Mouse (Mus musculus) midbrain, embryonic 15.5 days (tissue): ENCODE measurements at regions not wholly inside any gene's neighbourhood (a gene's known extent, or its start where the extent isn't known, plus 50 kb on each side); places are given as distances from the start of the nearest gene placed in this dataset.
A peak's percentile ranks its signal among the peaks of the same experiment; 100 is the strongest.

ENCODE experiments used
- ATAC-seq: fragments of 200-750 bp; cut with Nextera tagmentation; replicated peaks from 2 replicates; pipeline ENCODE4 v1.8.0; 2017; ENCODE audit warnings: moderate TSS enrichment
- H3K27ac ChIP-seq: fragments of 300-500 bp; sonication (generic); 2 replicates; pipeline ENCODE4 v1.5.1; 2015; ENCODE audit warnings: mild to moderate bottlenecking, inconsistent platforms
- H3K27me3 ChIP-seq: fragments of 300-500 bp; sonication (generic); replicated peaks from 2 replicates; pipeline ENCODE4 v1.6.1; 2015; ENCODE audit warnings: inconsistent platforms
- H3K36me3 ChIP-seq: fragments of 300-500 bp; sonication (generic); replicated peaks from 2 replicates; pipeline ENCODE4 v1.6.1; 2015; ENCODE audit warnings: inconsistent platforms
- H3K4me1 ChIP-seq: fragments of 300-500 bp; sonication (generic); 2 replicates; pipeline ENCODE4 v1.6.1; 2015; ENCODE audit warnings: inconsistent platforms
- H3K4me2 ChIP-seq: fragments of 300-500 bp; sonication (generic); 2 replicates; pipeline ENCODE4 v1.6.1; 2015; ENCODE audit warnings: inconsistent platforms, mild to moderate bottlenecking, moderate library complexity
- H3K4me3 ChIP-seq: fragments of 300-500 bp; sonication (generic); 2 replicates; pipeline ENCODE4 v1.5.1; 2015; ENCODE audit warnings: mild to moderate bottlenecking, inconsistent platforms
- H3K9ac ChIP-seq: fragments of 300-500 bp; sonication (generic); 2 replicates; pipeline ENCODE4 v1.6.1; 2015; ENCODE audit warnings: mild to moderate bottlenecking, inconsistent platforms
- H3K9me3 ChIP-seq: fragments of 300-500 bp; sonication (generic); 2 replicates; pipeline ENCODE4 v1.6.1; 2016; ENCODE audit warnings: inconsistent platforms
- WGBS: fragments of 180-500 bp; shearing (Covaris S2); methylation state at CpG from one replicate; pipeline ENCODE4 v1.1.7; 2015; ENCODE audit warnings: mixed read lengths; 5-methylcytosine and 5-hydroxymethylcytosine counted together

- Histone ChIP-seq H3K4me3 (no peak overlapping the region), H3K9me3 (no peaks in the 10 kb centered on the region), H3K4me2 (no peak overlapping the region), H3K4me1 (peaks cover 12% of the 10 kb centered on the region; the same call in 1 of the 2 replicates), H3K27me3 (no peaks in the 10 kb centered on the region), H3K9ac (no peak overlapping the region), H3K27ac (no peak overlapping the region), H3K36me3 (no peaks in the 10 kb centered on the region)
- WGBS = 97% methylated on average over 2 of the region's 2 CpGs
- ATAC-seq = no peak
Measured at GRCm38 (mm10) chr10:67651386-67651785, 102.6 kb upstream of the Ado start.

DNA sequence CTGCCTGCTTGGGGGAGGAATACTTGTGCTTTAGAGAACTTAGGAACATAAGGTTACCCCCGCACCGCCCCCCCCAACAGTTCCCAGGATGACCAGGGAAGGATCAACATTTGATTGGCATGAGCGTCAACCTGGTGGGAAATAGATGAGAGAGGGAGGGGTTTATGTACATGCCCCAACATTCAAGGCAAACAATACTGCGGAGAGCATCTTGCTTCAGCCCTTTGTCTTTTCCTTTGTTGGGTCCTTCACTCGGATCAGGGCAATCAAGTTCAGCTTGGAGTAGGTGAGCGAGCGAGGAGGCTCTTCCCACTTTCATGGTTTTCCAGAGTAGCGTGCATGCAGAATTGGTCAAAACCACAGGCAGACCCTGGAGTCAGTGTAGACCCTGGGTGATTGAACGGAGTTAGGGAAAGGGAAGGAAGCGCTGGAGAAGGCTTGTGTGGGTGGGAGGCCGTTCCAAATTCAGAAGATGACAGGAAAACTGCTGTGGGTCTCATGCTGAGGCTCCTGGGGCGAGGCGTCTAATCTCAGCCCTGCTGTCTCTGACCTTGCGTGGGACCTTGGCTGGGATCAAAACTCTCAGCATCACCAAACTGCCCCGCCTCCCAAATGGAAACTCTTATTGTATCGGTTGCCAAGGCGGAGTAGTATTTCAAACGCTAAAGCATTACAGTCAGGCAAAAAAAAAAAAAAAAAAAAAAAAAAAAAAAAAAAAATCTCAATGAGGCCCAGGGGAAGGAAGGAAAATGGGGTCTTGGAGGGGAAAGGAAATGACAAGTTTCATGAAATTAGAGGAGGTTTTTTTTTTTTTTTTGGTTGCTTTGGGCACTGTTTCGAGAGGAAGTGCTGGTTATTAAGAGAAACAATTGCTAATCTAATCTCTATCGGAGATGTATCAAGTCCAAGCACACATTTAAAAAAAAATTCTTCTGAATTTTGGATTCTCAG is 99.3 kb upstream of the Ado start:
- H3K9ac ChIP-seq = no peak overlapping the region
- peak overlapping the region; percentile 43 for H3K4me2 ChIP-seq
- peak overlapping the region; percentile 24; the same call in 1 of the 2 replicates for H3K4me3 ChIP-seq
- H3K9me3 ChIP-seq = no peaks in the 10 kb centered on the region
- H3K27ac ChIP-seq = no peak overlapping the region
- WGBS = 30% methylated on average over 20 of the region's 20 CpGs
- H3K36me3 ChIP-seq = no peaks in the 10 kb centered on the region
- H3K27me3 ChIP-seq = no peaks in the 10 kb centered on the region
- ATAC-seq = no peak; the same call in 1 of the 2 replicates
- H3K4me1 ChIP-seq = peaks cover 12% of the 10 kb centered on the region; the same call in 1 of the 2 replicates

GRCm38 (mm10) chr10:67646659-67647559 is 98.2 kb upstream of the Ado start:
- no peak overlapping the region for H3K9ac ChIP-seq
- WGBS = 9% methylated on average over 14 of the region's 14 CpGs
- H3K9me3 ChIP-seq = no peaks in the 10 kb centered on the region
- H3K4me2 ChIP-seq = peak overlapping the region; percentile 43
- peaks cover 12% of the 10 kb centered on the region; the same call in 1 of the 2 replicates for H3K4me1 ChIP-seq
- H3K36me3 ChIP-seq = no peaks in the 10 kb centered on the region
- no peaks in the 10 kb centered on the region for H3K27me3 ChIP-seq
- no peak overlapping the region for H3K27ac ChIP-seq
- peak; percentile 73 for ATAC-seq
- peak overlapping the region; percentile 24 for H3K4me3 ChIP-seq

DNA sequence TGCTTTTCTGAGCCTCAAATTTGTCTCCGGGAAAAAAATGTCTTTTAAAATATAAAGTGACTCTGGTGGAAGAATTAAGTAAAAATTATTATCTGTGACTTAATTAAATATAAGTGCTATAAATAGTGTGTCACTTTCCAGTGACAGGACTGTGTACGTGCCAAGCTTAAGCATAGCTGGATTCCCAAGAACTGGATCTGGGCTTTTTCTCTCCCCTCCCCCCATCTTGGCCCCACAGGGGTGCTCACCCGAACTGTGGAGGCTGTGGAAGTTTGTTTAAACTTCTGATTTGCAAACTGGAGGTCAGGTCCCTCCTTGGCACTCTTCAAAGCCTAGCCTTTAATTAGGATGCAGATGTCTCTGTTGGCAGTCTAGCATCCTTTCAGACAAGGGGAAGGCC is 97.1 kb upstream of the Ado start:
- Histone ChIP-seq H3K9me3 (no peaks in the 10 kb centered on the region), H3K9ac (no peak overlapping the region), H3K27ac (no peak overlapping the region), H3K27me3 (no peaks in the 10 kb centered on the region), H3K4me2 (no peak overlapping the region), H3K36me3 (no peaks in the 10 kb centered on the region), H3K4me3 (no peak overlapping the region), H3K4me1 (peaks cover 12% of the 10 kb centered on the region; the same call in 1 of the 2 replicates)
- 50% methylated on average over 3 of the region's 3 CpGs for WGBS
- no peak for ATAC-seq

DNA sequence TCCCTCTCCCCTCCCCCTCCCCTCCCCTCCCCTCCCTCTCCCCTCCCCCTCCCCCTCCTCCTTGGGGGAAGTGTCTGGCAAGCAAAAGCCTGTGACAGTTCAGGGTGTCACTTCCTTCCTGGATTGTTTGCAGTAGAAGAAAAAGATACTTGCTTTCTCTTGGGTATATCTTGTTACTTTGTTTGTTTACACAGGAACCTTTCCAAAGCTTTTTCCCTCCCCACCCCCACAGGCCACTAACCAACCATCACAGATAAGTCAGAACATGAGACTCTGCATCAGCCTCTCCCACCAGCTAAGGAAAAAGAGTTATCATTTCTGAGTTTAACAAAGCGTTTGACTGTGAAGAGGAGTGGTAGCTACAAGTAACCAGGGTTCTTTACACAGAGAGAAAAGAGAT is 95.5 kb upstream of the Ado start:
- Histone ChIP-seq H3K9ac (no peak overlapping the region), H3K4me2 (no peak overlapping the region), H3K27me3 (no peaks in the 10 kb centered on the region), H3K9me3 (no peaks in the 10 kb centered on the region), H3K4me1 (peaks cover 12% of the 10 kb centered on the region; the same call in 1 of the 2 replicates), H3K27ac (no peak overlapping the region), H3K4me3 (no peak overlapping the region), H3K36me3 (no peaks in the 10 kb centered on the region)
- WGBS = 63% methylated on average over 1 of the region's 1 CpGs
- ATAC-seq = no peak

- no peak overlapping the region for H3K27ac ChIP-seq
- no peak for ATAC-seq
- 67% methylated on average over 7 of the region's 7 CpGs for WGBS
- no peaks in the 10 kb centered on the region for H3K9me3 ChIP-seq
- H3K4me2 ChIP-seq = no peak overlapping the region
- H3K27me3 ChIP-seq = no peaks in the 10 kb centered on the region
- H3K4me3 ChIP-seq = no peak overlapping the region
- no peak overlapping the region for H3K9ac ChIP-seq
- H3K36me3 ChIP-seq = no peaks in the 10 kb centered on the region
- H3K4me1 ChIP-seq = peaks cover 12% of the 10 kb centered on the region; the same call in 1 of the 2 replicates
Measured at GRCm38 (mm10) chr10:67643685-67644084, 94.9 kb upstream of the Ado start.

DNA sequence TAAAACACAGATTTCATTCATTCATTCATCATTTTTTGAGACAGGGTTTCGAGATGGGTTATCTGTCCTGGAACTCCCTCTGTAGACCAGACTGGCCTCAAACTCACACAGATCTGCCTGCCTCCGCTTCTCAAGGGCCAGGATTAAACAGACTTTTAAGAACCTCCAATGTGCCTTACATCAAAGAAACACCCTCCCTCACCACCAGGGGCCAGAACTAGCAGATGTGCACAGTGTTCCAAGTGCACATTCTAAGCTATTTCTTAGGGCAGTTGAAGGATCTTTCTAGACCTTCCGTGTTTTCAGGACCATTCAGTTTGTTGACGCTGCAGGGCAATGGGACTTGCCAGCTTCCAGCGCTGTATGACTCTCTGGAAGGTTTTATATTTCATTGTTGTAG is 88.6 kb upstream of the Ado start:
- ATAC-seq = no peak
- no peaks in the 10 kb centered on the region for H3K27me3 ChIP-seq
- WGBS = 64% methylated on average over 5 of the region's 5 CpGs
- H3K4me2 ChIP-seq = no peak overlapping the region
- peaks cover 7% of the 10 kb centered on the region for H3K4me1 ChIP-seq
- H3K9ac ChIP-seq = no peak overlapping the region
- no peak overlapping the region for H3K27ac ChIP-seq
- H3K36me3 ChIP-seq = no peaks in the 10 kb centered on the region
- no peak overlapping the region for H3K4me3 ChIP-seq
- H3K9me3 ChIP-seq = no peaks in the 10 kb centered on the region

DNA sequence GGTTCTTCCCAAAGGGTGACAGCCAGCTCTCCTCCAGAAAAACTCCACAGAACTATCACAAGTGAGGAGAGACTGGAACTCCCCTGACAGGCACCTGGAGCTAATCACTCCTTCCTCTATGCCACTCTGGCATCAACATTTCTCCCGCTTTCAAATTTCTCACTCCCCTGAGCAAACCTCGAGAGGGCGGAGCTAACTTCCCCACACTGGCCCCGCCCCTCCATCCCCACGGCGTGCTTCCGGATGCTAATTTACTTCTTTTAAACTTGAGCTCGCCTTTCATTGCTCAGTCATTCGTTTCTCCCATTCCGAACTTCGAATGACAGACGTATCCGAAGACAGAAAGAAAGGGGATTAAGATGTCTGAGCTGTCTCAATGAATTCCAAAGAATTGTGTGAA is 87.8 kb upstream of the Ado start:
- 3% methylated on average over 13 of the region's 13 CpGs for WGBS

GRCm38 (mm10) chr10:67634795-67635194 is 86.0 kb upstream of the Ado start:
- Histone ChIP-seq H3K9ac (no peak overlapping the region), H3K36me3 (no peaks in the 10 kb centered on the region), H3K4me3 (no peak overlapping the region), H3K27me3 (no peaks in the 10 kb centered on the region), H3K27ac (no peak overlapping the region), H3K4me1 (peaks cover 7% of the 10 kb centered on the region), H3K4me2 (no peak overlapping the region), H3K9me3 (no peaks in the 10 kb centered on the region)
- no peak for ATAC-seq
- 68% methylated on average over 4 of the region's 4 CpGs for WGBS

More for the DNA sequence above, 87.8 kb upstream of the Ado start:
- no peak overlapping the region for H3K27ac ChIP-seq
- 0 out of 2 replicates have a peak overlapping the region, but pooled peaks have one; percentile 12 for H3K4me3 ChIP-seq
- 0 out of 2 replicates have a peak, but pooled peaks have one; percentile 30 for ATAC-seq
- no peaks in the 10 kb centered on the region for H3K27me3 ChIP-seq
- H3K9ac ChIP-seq = no peak overlapping the region
- H3K4me1 ChIP-seq = peaks cover 7% of the 10 kb centered on the region
- no peaks in the 10 kb centered on the region for H3K36me3 ChIP-seq
- H3K9me3 ChIP-seq = no peaks in the 10 kb centered on the region
- peak overlapping the region; percentile 43 for H3K4me2 ChIP-seq

DNA sequence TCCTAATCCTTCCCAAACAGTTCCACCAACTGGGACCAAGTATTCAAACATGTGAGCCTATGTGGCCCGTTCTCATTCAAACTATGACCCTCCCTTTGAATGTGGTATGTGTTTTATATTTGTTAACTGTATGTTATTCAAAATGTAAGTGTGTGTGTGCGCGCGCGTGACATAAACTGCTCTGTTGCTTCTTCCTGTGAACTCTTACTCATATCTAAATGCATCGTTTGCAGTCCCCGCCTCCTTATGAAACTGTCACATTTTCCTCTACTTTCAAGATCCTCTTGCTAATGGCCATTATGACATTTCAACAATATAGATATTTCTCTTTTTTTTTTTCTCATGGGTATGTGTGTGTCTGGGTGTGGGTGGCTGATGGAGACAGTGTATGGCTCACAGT is 84.3 kb upstream of the Ado start:
- Histone ChIP-seq H3K9ac (no peak overlapping the region), H3K4me2 (no peak overlapping the region), H3K9me3 (no peaks in the 10 kb centered on the region), H3K4me1 (peaks cover 7% of the 10 kb centered on the region), H3K36me3 (no peaks in the 10 kb centered on the region), H3K4me3 (no peak overlapping the region), H3K27me3 (no peaks in the 10 kb centered on the region), H3K27ac (no peak overlapping the region)
- WGBS = 92% methylated on average over 7 of the region's 7 CpGs
- no peak for ATAC-seq

DNA sequence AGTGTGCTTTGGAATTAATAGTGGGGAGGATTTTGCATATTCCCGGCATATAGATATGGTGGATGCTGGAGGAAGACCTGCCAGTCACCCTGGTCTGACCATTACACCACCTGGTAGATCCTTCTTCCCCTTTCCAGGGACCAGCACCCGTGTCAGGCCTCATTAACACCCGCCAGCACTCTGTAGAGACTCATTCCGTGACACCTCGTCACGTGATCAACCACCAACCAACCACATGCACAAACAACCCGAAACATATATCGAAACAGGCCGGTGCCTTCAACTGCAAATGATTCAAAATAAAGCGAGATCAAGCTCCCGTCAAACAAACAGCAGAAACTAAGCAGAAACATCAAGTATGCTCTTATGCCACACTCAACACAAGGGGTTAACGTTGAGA is 74.6 kb upstream of the Ado start:
- Histone ChIP-seq H3K27me3 (no peaks in the 10 kb centered on the region), H3K9ac (no peak overlapping the region), H3K36me3 (no peaks in the 10 kb centered on the region), H3K4me2 (no peak overlapping the region), H3K9me3 (no peaks in the 10 kb centered on the region), H3K4me1 (no peaks in the 10 kb centered on the region), H3K4me3 (no peak overlapping the region), H3K27ac (no peak overlapping the region)
- no peak for ATAC-seq
- 86% methylated on average over 12 of the region's 12 CpGs for WGBS

- WGBS = 83% methylated on average over 8 of the region's 8 CpGs
- H3K4me3 ChIP-seq = no peak overlapping the region
- H3K4me1 ChIP-seq = no peaks in the 10 kb centered on the region
- no peak overlapping the region for H3K27ac ChIP-seq
- H3K9ac ChIP-seq = no peak overlapping the region
- H3K4me2 ChIP-seq = no peak overlapping the region
- ATAC-seq = no peak
- no peaks in the 10 kb centered on the region for H3K27me3 ChIP-seq
- no peaks in the 10 kb centered on the region for H3K9me3 ChIP-seq
- no peaks in the 10 kb centered on the region for H3K36me3 ChIP-seq
Measured at GRCm38 (mm10) chr10:67620018-67620417, 71.3 kb upstream of the Ado start.
